Mouse (Mus musculus) CD4-positive naive resting alpha-beta T cell, adult 76 days (primary cell): Measurements from ENCODE around the gene Plin1. TPM values are rescaled to one million over a fixed set of nuclear protein-coding genes. Genes with fewer than 3 reads are reported as not detected.

Experiments
- total RNA-seq: library from RNA; stranded (reverse); gene quantifications from one replicate; pipeline ENCODE4 v1.2.4, GENCODE M21; 2023

Gene Plin1
- total RNA-seq: not detected

DNA sequence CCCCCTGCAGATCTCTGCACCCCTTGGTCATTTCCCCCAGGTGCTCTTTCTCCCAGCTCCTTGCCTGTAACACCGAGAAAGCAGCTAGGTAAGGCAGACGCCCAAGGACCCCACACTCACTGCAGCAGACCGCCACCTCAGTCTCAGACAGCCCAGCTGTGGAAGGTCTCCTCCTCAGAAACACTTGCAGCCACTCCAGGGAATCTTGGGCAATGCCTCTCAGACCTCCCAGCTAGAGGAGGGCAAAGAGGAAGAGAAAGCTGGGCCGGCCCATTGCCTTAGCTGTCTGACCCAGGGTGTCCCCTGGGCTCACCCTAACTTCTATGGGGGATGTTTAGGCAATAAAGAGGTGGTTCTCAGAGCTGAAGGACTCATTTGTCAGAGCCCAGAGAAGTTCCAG, at the start of gene Plin1:
Gene Plin1 (minus strand): TSS at position 282 of the 400 bp plus-strand sequence.

DNA sequence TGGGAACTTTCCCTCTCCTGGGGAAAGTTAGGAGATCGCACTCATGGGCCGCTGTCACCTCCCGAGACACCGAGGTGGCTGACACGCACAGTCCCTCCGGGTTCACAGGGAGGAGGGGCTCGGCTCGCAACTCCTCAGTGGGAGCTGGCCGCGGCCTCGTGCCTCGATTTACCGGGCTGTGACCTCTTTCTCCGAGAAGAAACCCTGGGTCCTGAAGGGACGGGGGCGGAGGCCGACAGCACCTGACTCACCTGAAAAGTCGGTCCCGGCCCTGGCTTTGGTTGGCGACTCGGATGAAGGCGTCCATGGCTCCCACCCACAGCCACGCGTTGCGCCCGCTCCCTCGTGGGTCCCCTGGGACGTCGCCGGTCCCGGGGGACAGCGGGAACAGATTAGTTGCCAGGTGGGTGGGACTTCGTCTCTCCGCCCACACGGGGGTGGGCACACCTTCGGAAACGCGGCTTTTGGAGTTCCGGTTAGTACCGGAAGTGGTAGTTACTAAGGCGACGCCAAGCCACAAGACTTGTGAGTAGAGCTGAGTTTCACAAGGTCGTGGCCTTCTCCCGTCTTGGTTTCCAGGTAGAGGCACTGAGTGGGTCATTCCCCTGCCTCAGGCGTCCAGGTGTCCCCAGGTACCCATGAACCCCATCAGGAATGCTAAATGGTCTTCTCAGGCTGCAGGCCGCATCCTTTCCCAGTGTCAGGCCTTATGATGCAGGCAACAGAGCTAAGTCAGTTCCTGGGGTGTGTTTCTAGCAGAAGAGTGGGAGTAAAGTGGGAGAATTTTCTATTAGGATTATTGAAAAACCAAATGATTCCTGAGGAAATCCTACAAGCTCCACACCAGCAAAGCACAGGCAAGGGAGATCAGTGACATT, 10.2 kb upstream of the Plin1 start, which contains the start of the genes Pex11a and Wdr93:
Gene Pex11a (minus strand): TSS at position 473 of the 878 bp plus-strand sequence.
Gene Wdr93 (plus strand): TSS at position 505 of the 878 bp plus-strand sequence.

DNA sequence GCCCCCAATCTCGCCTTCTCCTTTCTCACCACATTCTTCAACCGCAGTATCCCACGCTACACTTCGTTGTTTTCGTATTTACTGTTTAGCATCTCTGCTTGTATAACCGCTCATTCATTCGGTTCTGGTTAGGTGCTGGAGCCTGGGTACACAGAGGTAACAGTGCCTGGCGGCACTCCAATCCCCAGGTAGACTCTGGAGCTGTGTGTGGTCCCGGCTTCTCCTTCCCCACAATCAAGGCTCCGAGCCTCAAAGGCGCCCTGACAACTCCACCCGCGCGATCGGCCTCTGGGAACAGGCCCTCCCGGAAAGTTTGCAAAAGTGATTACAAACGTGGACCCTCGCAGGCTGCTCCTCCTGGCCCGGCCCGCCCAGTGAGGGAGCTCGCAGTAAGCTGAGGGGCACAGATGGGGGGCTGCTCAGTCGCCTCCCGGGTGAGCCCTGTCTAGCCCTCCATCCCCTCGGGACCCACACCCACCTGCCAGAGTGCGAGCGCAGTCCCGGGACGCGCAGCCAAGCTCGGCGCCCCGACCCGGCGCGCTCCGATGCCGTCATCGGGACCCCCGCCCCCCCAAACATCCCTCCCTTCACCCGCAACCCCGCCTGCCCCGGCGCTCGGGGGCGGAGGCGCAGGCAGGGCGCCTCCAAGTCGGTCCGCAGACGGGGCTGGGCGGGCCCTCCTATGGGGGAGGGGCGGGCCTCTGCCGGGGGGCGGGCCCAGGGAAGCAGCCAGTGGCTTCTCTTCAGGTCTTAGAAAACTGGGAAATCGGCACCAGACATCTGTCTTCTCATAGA, 17.3 kb downstream of the Plin1 start, which contains the start of gene Kif7:
Gene Kif7 (minus strand): TSS at position 534 of the 795 bp plus-strand sequence.

Other genes starting within 250 kb of the Plin1 start
- gene Rhcg, start 115.2 kb downstream of the Plin1 start, total RNA-seq: not detected
- 0.97 TPM for gene Ticrr, start 72.7 kb downstream of the Plin1 start, total RNA-seq
- 1.9 TPM for gene Kif7, start 17.2 kb downstream of the Plin1 start, total RNA-seq
- gene Pex11a, start 10.2 kb upstream of the Plin1 start, total RNA-seq: 0.32 TPM
- gene Wdr93, start 10.3 kb upstream of the Plin1 start, total RNA-seq: not detected
- not detected for gene Mesp1, start 60.9 kb upstream of the Plin1 start, total RNA-seq
- gene Mesp2, start 77.8 kb upstream of the Plin1 start, total RNA-seq: 0.29 TPM
- 1.9 TPM for gene Anpep, start 128.2 kb upstream of the Plin1 start, total RNA-seq
- gene Ap3s2, start 187.7 kb upstream of the Plin1 start, total RNA-seq: 11.5 TPM
- gene Arpin, start 202.5 kb upstream of the Plin1 start, total RNA-seq: 0.41 TPM